Mouse (Mus musculus): ENCODE results near the gene Parp3. TPM values are rescaled to one million over a fixed set of nuclear protein-coding genes. Genes with fewer than 3 reads are reported as not detected.
"Not testable (repeated sequence)": the region's sequence is repeated elsewhere in the genome, so short reads cannot be mapped to it uniquely, and the experiment has no call there.

The Parp3 gene
- polyA plus RNA-seq, 1 experiment from 2014 or later, result 0.98 TPM

- DNase-seq (ENCODE audit: low spot score) (no peak), ATAC-seq (ENCODE audit: insufficient read depth, low FRiP score, low TSS enrichment) (no peak)
- no peak within 1 kb of the TSS for H3K4me3 ChIP-seq (ENCODE audit: low read depth, low read length)
- no peak within 1 kb of the TSS for H3K27ac ChIP-seq (ENCODE audit: low read depth, low read length)
- no peaks in the 10 kb centered on the region for H3K27me3 ChIP-seq (ENCODE audit: control insufficient read depth, insufficient read depth, low read length)
- H3K36me3 ChIP-seq (ENCODE audit: control insufficient read depth, insufficient read depth, low read length), result no peaks in the 10 kb centered on the region
- 95% methylated on average over 6 of the region's 6 CpGs for WGBS
- H3K4me1 ChIP-seq (ENCODE audit: control insufficient read depth, insufficient read depth, low read length), result no peaks in the 10 kb centered on the region
- H3K9ac ChIP-seq (ENCODE audit: low read length), result no peak within 1 kb of the TSS
- H3K4me2 ChIP-seq (ENCODE audit: low read depth), result no peak within 1 kb of the TSS
- no peaks in the 10 kb centered on the region for H3K9me3 ChIP-seq (ENCODE audit: control insufficient read depth, low read length)
Measured at GRCm38 (mm10) chr9:106499667-106500066, 22.9 kb upstream of the Parp3 start, which contains the start of gene Iqcf1. Gene Iqcf1, plus strand, starts transcription at chr9:106499967.

GRCm38 (mm10) chr9:106487602-106488001 is 10.9 kb upstream of the Parp3 start:
- DNase-seq (ENCODE audit: low spot score); H3K4me3 ChIP-seq (ENCODE audit: low read depth, low read length); H3K9ac ChIP-seq (ENCODE audit: low read length); H3K4me2 ChIP-seq (ENCODE audit: low read depth); H3K27me3 ChIP-seq (ENCODE audit: control insufficient read depth, insufficient read depth, low read length); H3K4me1 ChIP-seq (ENCODE audit: control insufficient read depth, insufficient read depth, low read length); ATAC-seq (ENCODE audit: insufficient read depth, low FRiP score, low TSS enrichment); H3K9me3 ChIP-seq (ENCODE audit: control insufficient read depth, low read length); H3K36me3 ChIP-seq (ENCODE audit: control insufficient read depth, insufficient read depth, low read length); H3K27ac ChIP-seq (ENCODE audit: low read depth, low read length): not testable (repeated sequence)
- WGBS, result 84% methylated on average over 6 of the region's 6 CpGs

- ATAC-seq (ENCODE audit: insufficient read depth, low FRiP score, low TSS enrichment), result no peak
- DNase-seq (ENCODE audit: low spot score), result no peak
- Histone ChIP-seq H3K36me3 (ENCODE audit: control insufficient read depth, insufficient read depth, low read length) (peaks cover 7% of the 10 kb centered on the region; the same call in 1 of the 2 replicates), H3K4me2 (ENCODE audit: low read depth) (no peak overlapping the region), H3K4me1 (ENCODE audit: control insufficient read depth, insufficient read depth, low read length) (no peaks in the 10 kb centered on the region), H3K27me3 (ENCODE audit: control insufficient read depth, insufficient read depth, low read length) (no peaks in the 10 kb centered on the region), H3K9ac (ENCODE audit: low read length) (no peak overlapping the region), H3K4me3 (ENCODE audit: low read depth, low read length) (no peak overlapping the region), H3K27ac (ENCODE audit: low read depth, low read length) (no peak overlapping the region), H3K9me3 (ENCODE audit: control insufficient read depth, low read length) (no peaks in the 10 kb centered on the region)
- 84% methylated on average over 10 of the region's 10 CpGs for WGBS
Measured at GRCm38 (mm10) chr9:106485076-106485475, 8.3 kb upstream of the Parp3 start.

GRCm38 (mm10) chr9:106483606-106484005 is 6.9 kb upstream of the Parp3 start:
- ATAC-seq (ENCODE audit: insufficient read depth, low FRiP score, low TSS enrichment) (no peak), DNase-seq (ENCODE audit: low spot score) (no peak)
- Histone ChIP-seq H3K27ac (ENCODE audit: low read depth, low read length) (no peak overlapping the region), H3K4me1 (ENCODE audit: control insufficient read depth, insufficient read depth, low read length) (no peaks in the 10 kb centered on the region), H3K4me3 (ENCODE audit: low read depth, low read length) (no peak overlapping the region), H3K27me3 (ENCODE audit: control insufficient read depth, insufficient read depth, low read length) (no peaks in the 10 kb centered on the region), H3K4me2 (ENCODE audit: low read depth) (no peak overlapping the region), H3K9me3 (ENCODE audit: control insufficient read depth, low read length) (no peaks in the 10 kb centered on the region), H3K36me3 (ENCODE audit: control insufficient read depth, insufficient read depth, low read length) (peaks cover 7% of the 10 kb centered on the region; the same call in 1 of the 2 replicates), H3K9ac (ENCODE audit: low read length) (no peak overlapping the region)
- 94% methylated on average over 17 of the region's 17 CpGs for WGBS

- Histone ChIP-seq H3K36me3 (ENCODE audit: control insufficient read depth, insufficient read depth, low read length) (peaks cover 7% of the 10 kb centered on the region; the same call in 1 of the 2 replicates), H3K9ac (ENCODE audit: low read length) (no peak overlapping the region), H3K9me3 (ENCODE audit: control insufficient read depth, low read length) (no peaks in the 10 kb centered on the region), H3K4me3 (ENCODE audit: low read depth, low read length) (no peak overlapping the region), H3K4me1 (ENCODE audit: control insufficient read depth, insufficient read depth, low read length) (peaks cover 1% of the 10 kb centered on the region), H3K27ac (ENCODE audit: low read depth, low read length) (no peak overlapping the region), H3K27me3 (ENCODE audit: control insufficient read depth, insufficient read depth, low read length) (no peaks in the 10 kb centered on the region), H3K4me2 (ENCODE audit: low read depth) (no peak overlapping the region)
- 95% methylated on average over 10 of the region's 10 CpGs for WGBS
- ATAC-seq (ENCODE audit: insufficient read depth, low FRiP score, low TSS enrichment) (no peak), DNase-seq (ENCODE audit: low spot score) (no peak)
Measured at GRCm38 (mm10) chr9:106483136-106483535, 6.4 kb upstream of the Parp3 start.

GRCm38 (mm10) chr9:106482578-106483115 is 5.9 kb upstream of the Parp3 start:
- H3K4me2 ChIP-seq (ENCODE audit: low read depth), result no peak overlapping the region
- H3K27ac ChIP-seq (ENCODE audit: low read depth, low read length), result no peak overlapping the region
- DNase-seq (ENCODE audit: low spot score) (no peak), ATAC-seq (ENCODE audit: insufficient read depth, low FRiP score, low TSS enrichment) (no peak)
- no peak overlapping the region for H3K4me3 ChIP-seq (ENCODE audit: low read depth, low read length)
- peaks cover 6% of the 10 kb centered on the region for H3K4me1 ChIP-seq (ENCODE audit: control insufficient read depth, insufficient read depth, low read length)
- no peaks in the 10 kb centered on the region for H3K9me3 ChIP-seq (ENCODE audit: control insufficient read depth, low read length)
- no peaks in the 10 kb centered on the region for H3K27me3 ChIP-seq (ENCODE audit: control insufficient read depth, insufficient read depth, low read length)
- H3K36me3 ChIP-seq (ENCODE audit: control insufficient read depth, insufficient read depth, low read length), result peaks cover 7% of the 10 kb centered on the region; the same call in 1 of the 2 replicates
- 84% methylated on average over 17 of the region's 17 CpGs for WGBS
- no peak overlapping the region for H3K9ac ChIP-seq (ENCODE audit: low read length)

- 91% methylated on average over 13 of the region's 13 CpGs for WGBS
- Histone ChIP-seq H3K36me3 (ENCODE audit: control insufficient read depth, insufficient read depth, low read length) (peaks cover 7% of the 10 kb centered on the region; the same call in 1 of the 2 replicates), H3K27me3 (ENCODE audit: control insufficient read depth, insufficient read depth, low read length) (no peaks in the 10 kb centered on the region), H3K4me1 (ENCODE audit: control insufficient read depth, insufficient read depth, low read length) (peaks cover 7% of the 10 kb centered on the region), H3K9ac (ENCODE audit: low read length) (no peak overlapping the region), H3K9me3 (ENCODE audit: control insufficient read depth, low read length) (no peaks in the 10 kb centered on the region), H3K4me2 (ENCODE audit: low read depth) (no peak overlapping the region), H3K27ac (ENCODE audit: low read depth, low read length) (no peak overlapping the region), H3K4me3 (ENCODE audit: low read depth, low read length) (no peak overlapping the region)
- DNase-seq (ENCODE audit: low spot score) (no peak), ATAC-seq (ENCODE audit: insufficient read depth, low FRiP score, low TSS enrichment) (no peak)
Measured at GRCm38 (mm10) chr9:106481676-106482075, 4.9 kb upstream of the Parp3 start.

- no peaks in the 10 kb centered on the region for H3K9me3 ChIP-seq (ENCODE audit: control insufficient read depth, low read length)
- no peaks in the 10 kb centered on the region for H3K27me3 ChIP-seq (ENCODE audit: control insufficient read depth, insufficient read depth, low read length)
- H3K4me2 ChIP-seq (ENCODE audit: low read depth), result no peak overlapping the region
- H3K9ac ChIP-seq (ENCODE audit: low read length), result no peak overlapping the region
- no peak overlapping the region for H3K4me3 ChIP-seq (ENCODE audit: low read depth, low read length)
- H3K36me3 ChIP-seq (ENCODE audit: control insufficient read depth, insufficient read depth, low read length), result peaks cover 7% of the 10 kb centered on the region; the same call in 1 of the 2 replicates
- WGBS, result 97% methylated on average over 15 of the region's 15 CpGs
- DNase-seq (ENCODE audit: low spot score) (no peak), ATAC-seq (ENCODE audit: insufficient read depth, low FRiP score, low TSS enrichment) (no peak)
- H3K4me1 ChIP-seq (ENCODE audit: control insufficient read depth, insufficient read depth, low read length), result peaks cover 7% of the 10 kb centered on the region
- no peak overlapping the region for H3K27ac ChIP-seq (ENCODE audit: low read depth, low read length)
Measured at GRCm38 (mm10) chr9:106481075-106481474, 4.3 kb upstream of the Parp3 start.

- Histone ChIP-seq H3K27me3 (ENCODE audit: control insufficient read depth, insufficient read depth, low read length) (no peaks in the 10 kb centered on the region), H3K4me2 (ENCODE audit: low read depth) (no peak overlapping the region), H3K9me3 (ENCODE audit: control insufficient read depth, low read length) (no peaks in the 10 kb centered on the region), H3K9ac (ENCODE audit: low read length) (no peak overlapping the region), H3K36me3 (ENCODE audit: control insufficient read depth, insufficient read depth, low read length) (peaks cover 7% of the 10 kb centered on the region; the same call in 1 of the 2 replicates), H3K4me1 (ENCODE audit: control insufficient read depth, insufficient read depth, low read length) (peaks cover 7% of the 10 kb centered on the region), H3K27ac (ENCODE audit: low read depth, low read length) (no peak overlapping the region), H3K4me3 (ENCODE audit: low read depth, low read length) (no peak overlapping the region)
- no peak for ATAC-seq (ENCODE audit: insufficient read depth, low FRiP score, low TSS enrichment)
- DNase-seq (ENCODE audit: low spot score), result no peak
- 94% methylated on average over 7 of the region's 7 CpGs for WGBS
Measured at GRCm38 (mm10) chr9:106480541-106480940, 3.8 kb upstream of the Parp3 start.
